Mouse (Mus musculus) thymus, adult 2 months (tissue): Measurements from ENCODE around the gene Pax3. TPM values are rescaled to one million over a fixed set of nuclear protein-coding genes. Genes with fewer than 3 reads are reported as not detected.

Experiments
- DNase-seq: peaks from one replicate; pipeline ENCODE4 v3.0.0; 2021
- H3K27ac ChIP-seq: fragments of 200-500 bp; 2 replicates; pipeline ENCODE4 v1.5.1; 2012; ENCODE audit warnings: low read length, control low read depth; ENCODE audit not compliant: control insufficient read depth, insufficient read depth
- H3K27me3 ChIP-seq: fragments of 200-500 bp; 2 replicates; pipeline ENCODE4 v1.6.1; 2012; ENCODE audit warnings: mild to moderate bottlenecking, low read length, moderate library complexity, mixed read lengths; ENCODE audit not compliant: control insufficient read depth, insufficient read depth
- H3K36me3 ChIP-seq: fragments of 200-500 bp; 2 replicates; pipeline ENCODE4 v1.6.1; 2012; ENCODE audit warnings: mild to moderate bottlenecking, low read length, moderate library complexity; ENCODE audit not compliant: control insufficient read depth, insufficient read depth
- H3K4me1 ChIP-seq: fragments of 200-500 bp; replicated peaks from 2 replicates; pipeline ENCODE4 v1.6.1; 2012; ENCODE audit warnings: low read length; ENCODE audit not compliant: control insufficient read depth, insufficient read depth
- H3K4me3 ChIP-seq: fragments of 200-500 bp; 2 replicates; pipeline ENCODE4 v1.5.1; 2012; ENCODE audit warnings: mild to moderate bottlenecking, low read length, control low read depth, moderate library complexity; ENCODE audit not compliant: control insufficient read depth, insufficient read depth
- CTCF ChIP-seq: fragments of 200-500 bp; IDR thresholded peaks from 2 replicates; pipeline ENCODE4 v1.5.1; 2012; ENCODE audit warnings: mild to moderate bottlenecking, control low read depth, low read length, moderate library complexity, borderline replicate concordance; ENCODE audit not compliant: control insufficient read depth, poor library complexity, insufficient read depth; ENCODE audit errors: extremely low read depth
- POLR2A ChIP-seq: fragments of 200-500 bp; IDR thresholded peaks from 2 replicates; pipeline ENCODE4 v1.6.1; 2012; ENCODE audit warnings: mild to moderate bottlenecking, low read length, control low read depth, moderate library complexity; ENCODE audit not compliant: control insufficient read depth, poor library complexity, insufficient read depth; ENCODE audit errors: extremely low read depth
- WGBS: fragments of 180-500 bp; shearing (Covaris S2); methylation state at CpG from one replicate; pipeline ENCODE4 v1.1.7; 2018; 5-methylcytosine and 5-hydroxymethylcytosine counted together
- polyA plus RNA-seq: library from polyadenylated mRNA; depleted of rRNA; stranded (reverse); fragments of >200 nt; gene quantifications from 2 replicates; pipeline ENCODE4 v1.2.3, GENCODE M21; 2012; rRNA removed

The Pax3 gene
- 0.09 and 0.11 TPM in 2 replicates for polyA plus RNA-seq

- WGBS: 4% methylated on average over 37 of the region's 37 CpGs
- Histone ChIP-seq H3K27me3 (peaks cover 30% of the 10 kb centered on the region), H3K4me3 (no peak within 1 kb of the TSS), H3K27ac (no peak within 1 kb of the TSS), H3K4me1 (no peaks in the 10 kb centered on the region), H3K36me3 (no peaks in the 10 kb centered on the region)
- no peak for TF ChIP-seq CTCF
- no peak for TF ChIP-seq POLR2A
- DNase-seq: no peak
These were observed at the start of gene Pax3 for GRCm38 (mm10) chr1:78196751-78197311. TSS of gene Pax3 (minus strand) at chr1:78197134.

GRCm38 (mm10) chr1:78234306-78234705, 37.4 kb upstream of the Pax3 start:
- no peak overlapping the region for H3K27ac ChIP-seq
- TF ChIP-seq POLR2A (no peak), CTCF (no peak)
- no peak for DNase-seq
- WGBS: 68% methylated on average over 5 of the region's 5 CpGs
- no peaks in the 10 kb centered on the region for H3K36me3 ChIP-seq
- no peaks in the 10 kb centered on the region for H3K4me1 ChIP-seq
- H3K4me3 ChIP-seq: no peak overlapping the region
- no peaks in the 10 kb centered on the region for H3K27me3 ChIP-seq

GRCm38 (mm10) chr1:78231901-78232546, 35.1 kb upstream of the Pax3 start:
- 87% methylated on average over 10 of the region's 10 CpGs for WGBS
- TF ChIP-seq POLR2A (no peak), CTCF (no peak)

GRCm38 (mm10) chr1:78229801-78230200, 32.9 kb upstream of the Pax3 start:
- H3K27ac ChIP-seq: no peak overlapping the region
- H3K4me1 ChIP-seq: no peaks in the 10 kb centered on the region
- TF ChIP-seq POLR2A: no peak
- no peak for TF ChIP-seq CTCF
- no peaks in the 10 kb centered on the region for H3K36me3 ChIP-seq
- no peaks in the 10 kb centered on the region for H3K27me3 ChIP-seq
- no peak for DNase-seq
- H3K4me3 ChIP-seq: no peak overlapping the region

More at GRCm38 (mm10) chr1:78231901-78232546, 35.1 kb upstream of the Pax3 start:
- H3K4me1 ChIP-seq: no peaks in the 10 kb centered on the region
- no peak for DNase-seq
- no peak overlapping the region for H3K4me3 ChIP-seq
- H3K27me3 ChIP-seq: no peaks in the 10 kb centered on the region
- no peaks in the 10 kb centered on the region for H3K36me3 ChIP-seq
- no peak overlapping the region for H3K27ac ChIP-seq

GRCm38 (mm10) chr1:78228771-78229170, 31.8 kb upstream of the Pax3 start:
- Histone ChIP-seq H3K36me3 (no peaks in the 10 kb centered on the region), H3K27me3 (no peaks in the 10 kb centered on the region), H3K27ac (no peak overlapping the region), H3K4me3 (no peak overlapping the region), H3K4me1 (no peaks in the 10 kb centered on the region)
- 79% methylated on average over 5 of the region's 5 CpGs for WGBS
- no peak for TF ChIP-seq CTCF
- TF ChIP-seq POLR2A: no peak
- no peak for DNase-seq

- Histone ChIP-seq H3K36me3 (no peaks in the 10 kb centered on the region), H3K4me3 (no peak overlapping the region), H3K4me1 (no peaks in the 10 kb centered on the region), H3K27me3 (peaks cover 11% of the 10 kb centered on the region; the same call in 1 of the 2 replicates), H3K27ac (no peak overlapping the region)
- TF ChIP-seq CTCF: no peak
- TF ChIP-seq POLR2A: no peak
- no peak for DNase-seq
- WGBS: 6% methylated on average over 19 of the region's 19 CpGs
These were observed 21.3 kb upstream of the Pax3 start for GRCm38 (mm10) chr1:78218057-78218780.
